Mouse (Mus musculus) embryonic fibroblast, embryonic 13.5 days (primary cell): ENCODE results near the gene Minpp1. TPM values are rescaled to one million over a fixed set of nuclear protein-coding genes. Genes with fewer than 3 reads are reported as not detected.
"Not testable (repeated sequence)": the region's sequence is repeated elsewhere in the genome, so short reads cannot be mapped to it uniquely, and the experiment has no call there.

Experiments
- H3K27ac ChIP-seq: 2 replicates; pipeline ENCODE4 v1.5.1; 2012; ENCODE audit warnings: low read length, control low read depth, inconsistent platforms; ENCODE audit not compliant: insufficient read depth
- H3K4me1 ChIP-seq: 2 replicates; pipeline ENCODE4 v1.6.1; 2011; ENCODE audit warnings: low read length; ENCODE audit not compliant: control insufficient read depth, insufficient read depth
- H3K4me3 ChIP-seq: 2 replicates; pipeline ENCODE4 v1.5.1; 2011; ENCODE audit warnings: mild to moderate bottlenecking, control low read depth, low read length; ENCODE audit not compliant: insufficient read depth
- CTCF ChIP-seq: IDR thresholded peaks from 2 replicates; pipeline ENCODE4 v1.5.1; 2011; ENCODE audit warnings: mild to moderate bottlenecking, control low read depth, low read length, moderate library complexity, borderline replicate concordance; ENCODE audit not compliant: insufficient read depth
- POLR2A ChIP-seq: IDR thresholded peaks from 2 replicates; pipeline ENCODE4 v1.6.1; 2011; ENCODE audit warnings: low read depth, mild to moderate bottlenecking, control low read depth, low read length, moderate library complexity
- polyA plus RNA-seq: library from polyadenylated mRNA; stranded (reverse); fragments of >200 nt; gene quantifications from 2 replicates; pipeline ENCODE4 v1.2.4, GENCODE M21; 2011; ENCODE audit warnings: low read depth; ENCODE audit not compliant: missing spikeins, insufficient read length

Minpp1 gene
- polyA plus RNA-seq, result 50.8 and 53.2 TPM in 2 replicates

DNA sequence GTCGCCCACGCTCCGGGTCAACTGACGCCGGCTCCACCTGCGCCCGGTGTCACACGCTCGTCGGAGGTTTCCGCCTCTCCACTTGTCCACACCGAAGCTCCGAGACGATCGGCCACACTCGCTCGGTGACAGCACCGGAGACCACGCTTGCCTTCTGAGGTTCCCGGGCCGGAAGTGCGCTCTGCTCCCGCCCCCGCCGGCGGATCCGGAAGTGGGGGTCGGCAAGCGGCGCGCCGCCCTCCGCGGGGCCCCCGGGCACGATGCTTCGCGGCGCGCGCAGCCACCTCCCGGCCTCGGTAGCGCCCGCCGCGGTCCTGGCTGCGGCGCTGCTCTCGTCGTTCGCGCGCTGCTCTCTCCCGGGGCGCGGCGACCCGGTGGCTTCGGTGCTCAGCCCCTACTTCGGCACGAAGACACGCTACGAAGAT, at the start of gene Minpp1:
Minpp1 (plus strand) TSS at position 89 of the 425 bp plus-strand sequence.
- TF ChIP-seq CTCF, result no peak
- TF ChIP-seq POLR2A, result peak; percentile 78
- Histone ChIP-seq H3K4me3 (peak within 1 kb of the TSS; percentile 97), H3K27ac (peak within 1 kb of the TSS; percentile 34), H3K4me1 (no peaks in the 10 kb centered on the region)

DNA sequence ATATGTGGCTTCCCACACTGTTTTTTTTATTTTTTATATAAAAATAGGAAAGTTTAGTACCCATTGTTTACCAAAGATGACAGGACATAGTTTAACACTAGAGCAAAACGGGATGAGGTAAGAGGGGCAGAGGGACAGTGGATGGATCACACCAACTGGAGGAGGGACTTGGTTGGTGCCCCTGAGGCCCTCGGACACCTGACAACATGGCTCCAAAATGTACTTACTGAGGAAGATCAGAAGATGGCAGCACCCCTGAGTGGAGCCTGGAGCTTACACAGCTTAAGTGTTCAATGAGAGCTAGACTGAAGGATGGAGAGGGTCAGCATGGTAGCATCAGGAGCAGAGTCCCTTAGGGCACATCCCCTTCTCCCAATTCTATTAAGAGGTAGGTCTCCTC, 46.2 kb upstream of the Minpp1 start:
- H3K27ac ChIP-seq, result no peak overlapping the region
- H3K4me3 ChIP-seq, result no peak overlapping the region
- TF ChIP-seq POLR2A, result no peak
- TF ChIP-seq CTCF, result no peak
- no peaks in the 10 kb centered on the region for H3K4me1 ChIP-seq

DNA sequence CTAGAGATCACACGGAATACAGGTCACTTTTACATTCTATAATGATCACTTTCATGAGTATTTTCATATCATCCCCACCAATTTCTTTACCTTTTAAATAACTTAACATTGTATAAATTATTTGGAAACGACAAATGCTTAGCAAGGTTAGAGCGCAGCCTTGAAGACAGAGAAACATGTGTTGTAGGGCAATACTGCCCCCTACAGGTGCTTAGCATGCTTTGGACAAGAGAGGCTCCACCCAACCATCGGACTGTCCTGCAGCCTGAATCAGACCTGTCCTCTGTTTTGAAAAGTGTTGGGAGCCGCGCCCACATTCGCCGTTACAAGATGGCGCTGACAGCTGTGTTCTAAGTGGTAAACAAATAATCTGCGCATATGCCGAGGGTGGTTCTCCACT, 44.0 kb upstream of the Minpp1 start:
- Histone ChIP-seq H3K4me3 (no peak overlapping the region), H3K4me1 (no peaks in the 10 kb centered on the region), H3K27ac (no peak overlapping the region)
- TF ChIP-seq CTCF, result no peak
- TF ChIP-seq POLR2A, result no peak

DNA sequence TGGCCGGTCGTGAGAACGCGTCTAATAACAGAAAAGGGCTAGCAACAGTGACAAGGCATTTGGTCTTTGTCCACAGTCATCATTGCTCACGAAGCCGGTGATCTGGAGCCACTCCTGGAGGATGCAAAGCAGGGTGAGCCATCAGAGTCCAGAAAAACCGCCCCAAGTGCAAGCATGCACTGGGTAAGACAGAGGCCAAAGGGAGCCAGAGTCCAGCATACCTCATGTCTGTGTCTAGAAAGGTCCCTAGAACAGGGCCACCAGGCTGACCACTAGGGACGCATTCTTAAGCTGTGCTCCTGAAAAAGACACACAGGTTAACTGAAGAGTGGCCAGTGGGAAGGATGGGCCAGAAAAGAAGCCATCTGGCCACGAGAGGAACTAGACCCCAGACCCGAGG, 36.6 kb upstream of the Minpp1 start:
- Histone ChIP-seq H3K27ac (no peak overlapping the region), H3K4me1 (no peaks in the 10 kb centered on the region), H3K4me3 (no peak overlapping the region)
- no peak for TF ChIP-seq CTCF
- TF ChIP-seq POLR2A, result no peak

DNA sequence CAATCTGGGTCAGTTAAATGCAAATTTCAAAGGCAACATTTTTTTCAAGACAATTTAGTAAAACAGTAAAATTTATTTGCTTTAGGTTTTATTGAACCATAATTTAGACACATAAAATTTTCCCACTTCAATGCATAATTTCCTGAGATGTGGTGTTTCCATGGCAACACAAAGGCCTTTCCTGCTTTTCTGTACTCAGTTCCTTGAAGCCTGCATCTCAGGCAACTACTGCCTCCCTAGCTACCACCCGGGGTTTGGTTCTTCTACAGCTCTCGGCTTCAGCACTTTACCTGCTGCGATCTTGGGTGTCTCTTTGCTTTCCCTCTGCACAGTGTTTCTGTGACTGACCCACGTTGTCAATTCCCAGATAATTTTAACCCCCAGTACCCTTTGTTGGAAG, 33.3 kb upstream of the Minpp1 start:
- TF ChIP-seq POLR2A (no peak), CTCF (no peak)
- Histone ChIP-seq H3K4me3 (no peak overlapping the region), H3K4me1 (no peaks in the 10 kb centered on the region), H3K27ac (no peak overlapping the region)

DNA sequence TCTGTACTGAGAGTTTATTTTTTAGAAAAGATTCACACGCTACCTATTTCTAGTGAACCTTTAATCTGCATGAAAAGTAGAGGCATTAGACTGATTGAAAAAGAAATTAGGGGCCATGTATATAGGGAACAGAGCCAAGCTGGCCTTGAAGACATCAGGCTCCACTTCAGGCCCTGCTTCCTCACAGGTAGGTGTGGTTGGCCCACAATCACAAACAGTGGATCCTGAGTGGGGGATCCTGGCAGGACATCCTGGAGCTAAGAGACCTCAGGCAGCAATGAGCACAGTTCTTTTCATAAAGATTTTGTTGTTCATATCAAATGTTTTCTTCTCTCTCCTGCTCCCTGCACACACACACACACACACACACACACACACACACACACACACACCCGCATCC, 28.8 kb upstream of the Minpp1 start:
- H3K4me1 ChIP-seq, result no peaks in the 10 kb centered on the region
- H3K4me3 ChIP-seq, result no peak overlapping the region
- TF ChIP-seq POLR2A (no peak), CTCF (no peak)
- H3K27ac ChIP-seq, result no peak overlapping the region

DNA sequence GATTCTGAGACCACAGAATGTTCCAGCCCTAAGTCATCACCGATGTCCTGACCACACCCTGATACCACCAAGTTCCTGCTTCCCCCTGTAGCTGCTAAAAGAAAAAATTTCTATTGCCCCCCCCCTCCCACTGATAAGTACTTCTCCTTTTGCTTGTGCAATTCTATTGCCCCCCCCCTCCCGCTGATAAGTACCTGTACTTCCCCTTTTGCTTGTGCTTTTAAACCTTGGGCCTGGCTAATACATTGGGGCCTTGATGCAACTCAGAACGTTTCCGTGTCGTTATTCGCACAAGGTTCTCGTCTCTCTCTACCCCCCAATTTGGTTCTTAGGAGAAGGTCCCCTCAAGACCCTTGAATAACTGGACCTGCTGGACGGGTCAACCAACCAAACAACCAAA, 27.9 kb upstream of the Minpp1 start:
- H3K4me1 ChIP-seq, H3K4me3 ChIP-seq, H3K27ac ChIP-seq: not testable (repeated sequence)

DNA sequence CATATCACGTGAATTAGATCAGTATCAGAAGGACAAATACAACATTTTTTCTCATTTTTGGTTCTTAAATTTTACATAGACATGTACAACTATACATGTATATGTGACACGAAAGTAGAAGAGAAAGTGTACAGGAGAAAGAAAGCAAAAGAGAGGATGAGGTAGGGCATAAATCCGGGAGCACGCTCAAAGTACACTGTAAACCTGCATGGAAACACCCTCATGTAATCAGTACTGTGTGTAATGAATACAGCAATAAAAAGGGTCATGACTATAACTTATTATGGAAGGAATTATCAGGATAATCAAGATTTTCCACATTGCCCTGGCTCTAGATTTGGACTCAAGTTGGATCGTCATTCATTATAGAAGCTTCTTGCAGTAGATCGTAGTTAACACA, 22.5 kb upstream of the Minpp1 start:
- Histone ChIP-seq H3K4me3 (no peak overlapping the region), H3K4me1 (no peaks in the 10 kb centered on the region), H3K27ac (no peak overlapping the region)
- TF ChIP-seq POLR2A, result no peak
- TF ChIP-seq CTCF, result no peak

DNA sequence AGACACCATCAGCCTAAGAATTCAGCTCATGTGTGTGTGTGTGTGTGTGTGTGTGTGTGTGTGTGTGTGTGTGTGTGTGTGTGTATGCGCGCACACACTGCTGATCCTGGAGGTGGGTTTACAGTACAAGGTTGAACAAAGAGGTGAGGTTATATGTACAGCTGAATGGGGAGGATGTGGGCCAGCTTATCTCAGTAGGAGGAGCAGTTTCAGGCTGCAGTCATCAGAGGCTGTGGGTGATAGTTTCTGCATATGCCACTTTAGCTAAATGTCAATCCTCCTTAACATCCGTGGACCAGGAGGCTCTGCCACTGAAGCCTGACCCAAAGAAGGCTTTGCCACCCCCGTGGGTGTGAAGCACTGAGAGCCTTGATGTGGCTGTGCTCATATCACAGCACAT, 20.3 kb upstream of the Minpp1 start:
- Histone ChIP-seq H3K4me3 (no peak overlapping the region), H3K4me1 (peaks cover 3% of the 10 kb centered on the region), H3K27ac (no peak overlapping the region)
- TF ChIP-seq CTCF, result no peak
- TF ChIP-seq POLR2A, result no peak

DNA sequence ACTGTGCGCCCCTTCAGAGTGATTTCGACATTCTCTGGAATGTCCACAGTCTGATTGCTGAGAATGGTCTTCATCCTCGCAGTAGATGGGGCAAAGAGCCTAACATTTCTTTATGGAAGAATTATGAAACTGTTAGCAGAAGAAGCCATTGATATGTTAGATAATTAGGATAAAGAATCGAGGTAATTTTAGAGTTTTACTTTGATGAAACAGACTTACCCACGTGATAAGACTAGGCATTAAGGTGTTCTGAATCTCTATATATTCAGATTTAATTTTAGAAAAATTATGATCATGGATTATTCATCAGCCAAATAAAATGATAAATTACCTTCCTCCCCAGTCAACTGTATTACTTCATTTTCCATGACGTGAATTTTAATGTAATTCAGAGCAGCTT, 19.1 kb upstream of the Minpp1 start, which contains the start of gene Rpl9-ps6:
Rpl9-ps6 (minus strand) TSS at position 101 of the 400 bp plus-strand sequence.
- no peak within 1 kb of the TSS for H3K4me3 ChIP-seq
- H3K4me1 ChIP-seq, result peaks cover 3% of the 10 kb centered on the region
- no peak within 1 kb of the TSS for H3K27ac ChIP-seq
- TF ChIP-seq CTCF (no peak), POLR2A (no peak)

DNA sequence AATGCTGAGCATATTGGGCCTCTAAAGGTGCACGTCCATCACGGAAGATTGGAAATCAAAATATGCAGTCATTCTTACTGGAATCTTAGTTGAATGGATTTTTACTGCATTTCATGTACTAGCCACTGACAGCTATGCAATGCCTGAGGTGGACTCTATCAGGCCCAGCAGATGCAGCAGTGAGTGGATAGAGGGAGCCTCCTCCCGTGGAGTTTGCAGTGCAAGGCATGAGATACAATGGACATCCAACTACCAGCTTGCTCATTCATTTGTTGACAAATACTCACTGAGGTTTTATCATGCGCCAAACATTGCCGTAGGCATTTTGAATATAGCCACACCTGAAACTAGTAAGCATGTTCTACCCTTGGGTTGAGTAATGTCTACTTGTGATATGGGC, 18.2 kb upstream of the Minpp1 start:
- H3K4me3 ChIP-seq, result no peak overlapping the region
- H3K27ac ChIP-seq, result no peak overlapping the region
- TF ChIP-seq CTCF, result no peak
- TF ChIP-seq POLR2A, result no peak
- peaks cover 3% of the 10 kb centered on the region for H3K4me1 ChIP-seq

DNA sequence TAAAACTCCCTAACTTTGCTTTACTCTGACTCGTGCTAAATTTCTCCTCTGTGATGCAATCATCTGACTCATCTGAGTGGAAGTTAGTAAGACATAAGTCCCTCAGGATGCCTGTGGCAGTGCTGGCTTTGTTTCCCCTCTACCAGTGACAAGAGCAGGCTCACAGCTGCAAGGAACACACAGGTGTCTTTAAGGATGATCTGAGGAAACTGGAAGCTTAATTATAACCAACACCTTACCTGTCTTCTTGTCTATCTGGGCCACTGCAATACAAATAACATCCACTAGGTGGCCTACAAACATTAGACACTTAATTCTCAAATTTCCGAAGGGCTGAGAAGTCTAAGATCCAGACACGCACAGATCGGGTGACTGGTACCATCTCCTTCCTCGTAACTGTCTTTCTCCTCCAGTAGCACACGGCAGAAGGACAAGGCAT, 15.5 kb upstream of the Minpp1 start:
- peak overlapping the region; percentile 0 for H3K27ac ChIP-seq
- H3K4me3 ChIP-seq, result no peak overlapping the region
- TF ChIP-seq CTCF (no peak), POLR2A (no peak)
- H3K4me1 ChIP-seq, result peaks cover 3% of the 10 kb centered on the region
